Mouse (Mus musculus) spleen, adult 2 months (tissue): Measurements from ENCODE around the gene Memo1. TPM values are rescaled to one million over a fixed set of nuclear protein-coding genes. Genes with fewer than 3 reads are reported as not detected.
A peak's percentile ranks its signal among the peaks of the same experiment; 100 is the strongest.
"Not testable (repeated sequence)": the region's sequence is repeated elsewhere in the genome, so short reads cannot be mapped to it uniquely, and the experiment has no call there.

Source experiments
- DNase-seq, 2 experiments: peaks; one replicate each; pipeline versions ENCODE4 v3.0.0 to v3.0.0-alpha.2; 2012 to 2021; ENCODE audit warnings: low spot score in 2 of 2, low read depth in 1 of 2
- H3K27ac ChIP-seq: fragments of 200-500 bp; 2 replicates; pipeline ENCODE4 v1.5.1; 2012; ENCODE audit warnings: low read length, inconsistent platforms; ENCODE audit not compliant: insufficient read depth
- H3K27me3 ChIP-seq: fragments of 200-500 bp; 2 replicates; pipeline ENCODE4 v1.6.1; 2012; ENCODE audit warnings: mild to moderate bottlenecking, moderate library complexity, low read length, inconsistent platforms; ENCODE audit not compliant: control insufficient read depth, insufficient read depth
- H3K36me3 ChIP-seq: fragments of 200-500 bp; 2 replicates; pipeline ENCODE4 v1.6.1; 2012; ENCODE audit warnings: mild to moderate bottlenecking, low read length, inconsistent platforms; ENCODE audit not compliant: control insufficient read depth, insufficient read depth
- H3K4me1 ChIP-seq: fragments of 200-500 bp; 2 replicates; pipeline ENCODE4 v1.6.1; 2011; ENCODE audit warnings: inconsistent platforms; ENCODE audit not compliant: control insufficient read depth, insufficient read depth, insufficient read length
- H3K4me3 ChIP-seq: fragments of 200-500 bp; 2 replicates; pipeline ENCODE4 v1.5.1; 2011; ENCODE audit warnings: mild to moderate bottlenecking, inconsistent platforms; ENCODE audit not compliant: insufficient read depth, insufficient read length; ENCODE audit errors: extremely low read depth
- CTCF ChIP-seq: fragments of 200-500 bp; IDR thresholded peaks from 2 replicates; pipeline ENCODE4 v1.5.1; 2011; ENCODE audit warnings: mild to moderate bottlenecking, inconsistent platforms; ENCODE audit not compliant: insufficient read depth, insufficient read length, insufficient replicate concordance; ENCODE audit errors: extremely low read depth
- POLR2A ChIP-seq: fragments of 200-500 bp; IDR thresholded peaks from 2 replicates; pipeline ENCODE4 v1.6.1; 2011; ENCODE audit warnings: low read depth, low read length, inconsistent platforms
- WGBS: fragments of 180-500 bp; shearing (Covaris S2); methylation state at CpG from one replicate; pipeline ENCODE4 v1.1.7; 2018; 5-methylcytosine and 5-hydroxymethylcytosine counted together
- polyA plus RNA-seq: library from polyadenylated mRNA; depleted of rRNA; stranded (reverse); fragments of >200 nt; gene quantifications from 2 replicates; pipeline ENCODE4 v1.2.3, GENCODE M21; 2012; rRNA removed

The Memo1 gene
- polyA plus RNA-seq, result 30.7 and 35.4 TPM in 2 replicates

DNA sequence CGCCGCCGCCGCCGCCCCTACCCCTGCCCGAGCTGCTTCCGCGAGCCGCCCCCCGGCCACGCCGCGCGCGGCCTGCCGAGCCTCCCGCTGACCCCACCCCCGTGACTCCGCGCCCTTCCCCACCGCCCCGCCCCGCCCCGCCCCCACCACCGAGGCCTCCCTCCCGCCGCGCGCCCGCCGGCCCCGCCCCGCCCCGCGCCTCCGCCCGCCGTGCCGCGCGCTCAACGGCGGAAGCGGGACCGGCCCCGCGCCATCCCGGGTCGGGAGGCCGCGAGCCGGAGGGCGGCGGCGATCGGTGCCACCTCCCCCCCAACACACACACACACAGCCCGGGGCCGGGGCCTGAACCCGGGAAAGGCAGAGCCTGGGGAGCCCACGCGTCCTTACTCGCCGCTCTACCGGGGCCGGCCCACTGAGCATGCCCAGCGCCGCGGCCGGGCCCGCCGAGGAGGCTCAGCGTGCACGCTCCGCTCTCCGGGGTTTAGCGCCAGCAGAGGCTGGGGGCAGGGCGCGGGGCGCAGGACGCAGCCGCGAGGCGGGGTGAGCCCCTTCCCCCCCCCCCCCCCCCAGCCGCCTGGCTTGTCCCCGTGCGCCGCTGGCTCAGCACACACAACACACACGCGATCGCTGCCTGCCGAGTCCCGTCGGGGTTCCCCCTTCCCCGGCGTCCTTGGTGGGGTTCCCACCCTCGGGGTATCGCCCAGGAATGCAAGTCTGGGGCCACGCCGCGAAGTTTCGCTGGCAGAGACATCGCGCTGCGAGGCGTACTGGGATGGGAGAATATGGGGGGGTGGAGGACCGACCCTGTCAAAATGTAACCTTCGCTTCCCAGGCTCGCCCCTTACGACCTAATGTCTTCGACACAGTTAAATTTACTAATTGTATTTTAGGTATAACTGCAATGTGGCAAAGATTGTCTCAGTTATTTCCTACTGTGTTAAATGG is at the start of gene Memo1:
TSS of gene Memo1 (minus strand) at position 496 of the 945 bp plus-strand sequence.
- peaks cover 1% of the 10 kb centered on the region; the same call in 1 of the 2 replicates for H3K36me3 ChIP-seq
- DNase-seq, result peak; percentile 41 to 73
- no peaks in the 10 kb centered on the region; the same call in none of the 2 replicates for H3K4me1 ChIP-seq
- H3K27ac ChIP-seq, result peak within 1 kb of the TSS; percentile 98
- WGBS, result 4% methylated on average over 81 of the region's 110 CpGs
- peak within 1 kb of the TSS; percentile 100 for H3K4me3 ChIP-seq
- TF ChIP-seq POLR2A, result peak; percentile 37; the same call in 1 of the 2 replicates
- no peak for TF ChIP-seq CTCF
- H3K27me3 ChIP-seq, result no peaks in the 10 kb centered on the region

DNA sequence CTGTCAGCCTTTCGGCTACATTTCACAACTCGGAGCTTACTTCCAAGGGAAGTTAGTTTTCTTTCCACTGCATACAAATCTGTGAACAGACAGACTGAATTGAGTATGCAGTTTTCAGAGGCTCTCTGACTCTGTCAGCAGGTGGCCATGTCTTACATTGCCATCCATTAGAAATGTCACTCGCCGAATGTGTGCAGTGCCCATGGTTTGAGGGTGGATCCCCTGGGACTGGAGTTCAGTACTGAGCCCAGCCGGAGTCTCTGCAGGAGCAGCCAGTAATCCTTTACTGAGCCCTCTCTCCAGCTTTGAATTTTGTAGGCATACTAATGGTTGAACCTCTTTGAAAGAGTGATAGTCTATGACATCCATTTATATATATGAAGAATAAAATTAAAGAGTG is 45.8 kb upstream of the Memo1 start:
- H3K36me3 ChIP-seq, result no peaks in the 10 kb centered on the region
- no peak overlapping the region for H3K27ac ChIP-seq
- no peaks in the 10 kb centered on the region for H3K27me3 ChIP-seq
- peaks cover 7% of the 10 kb centered on the region for H3K4me1 ChIP-seq
- H3K4me3 ChIP-seq, result no peak overlapping the region
- 57% methylated on average over 5 of the region's 5 CpGs for WGBS
- TF ChIP-seq POLR2A (no peak), CTCF (no peak)
- no peak for DNase-seq

DNA sequence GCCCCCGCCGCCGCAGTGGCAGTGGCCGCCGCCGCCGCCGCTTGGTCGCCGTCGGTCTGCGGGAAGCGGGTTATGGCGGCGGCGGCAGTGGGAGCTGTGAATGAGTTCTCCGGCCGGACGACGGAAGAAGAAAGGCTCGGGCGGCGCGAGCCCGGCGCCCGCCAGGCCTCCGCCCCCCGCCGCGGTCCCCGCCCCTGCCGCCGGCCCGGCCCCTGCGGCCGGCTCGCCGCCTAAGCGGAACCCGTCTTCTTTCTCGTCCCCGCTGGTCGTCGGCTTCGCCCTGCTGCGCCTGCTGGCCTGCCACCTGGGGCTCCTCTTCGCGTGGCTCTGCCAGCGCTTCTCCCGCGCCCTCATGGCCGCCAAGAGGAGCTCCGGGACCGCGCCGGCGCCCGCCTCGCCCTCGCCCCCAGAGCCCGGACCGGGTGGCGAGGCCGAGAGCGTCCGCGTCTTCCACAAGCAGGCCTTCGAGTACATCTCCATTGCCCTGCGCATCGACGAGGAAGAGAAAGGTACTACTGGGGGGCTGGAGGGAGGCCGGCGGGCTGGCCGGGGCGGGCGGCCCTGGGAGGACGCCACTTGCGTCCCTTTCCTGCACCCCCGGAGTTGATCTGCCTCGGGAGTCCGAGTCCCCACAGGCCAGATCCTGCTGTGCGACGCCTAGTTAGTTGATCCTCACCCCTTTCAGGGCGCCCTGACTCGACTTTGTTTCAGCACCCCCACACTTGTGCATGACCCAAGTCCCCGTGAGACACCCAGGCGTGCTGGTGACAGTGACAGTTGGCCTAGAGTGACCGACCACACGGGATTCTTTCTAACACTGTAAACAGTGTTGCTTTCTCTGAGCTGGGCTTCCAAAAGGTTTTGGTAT is 43.9 kb upstream of the Memo1 start, which contains the start of gene Spast:
TSS of gene Spast (plus strand) at position 51 of the 868 bp plus-strand sequence.
- TF ChIP-seq CTCF, result no peak
- peak within 1 kb of the TSS; percentile 86 for H3K27ac ChIP-seq
- peaks cover 7% of the 10 kb centered on the region for H3K4me1 ChIP-seq
- DNase-seq, result peak in 1 of 2 experiments; percentile 78
- peak within 1 kb of the TSS; percentile 95 for H3K4me3 ChIP-seq
- WGBS, result under 1% methylated on average over 78 of the region's 90 CpGs
- H3K27me3 ChIP-seq, result no peaks in the 10 kb centered on the region
- H3K36me3 ChIP-seq, result no peaks in the 10 kb centered on the region

DNA sequence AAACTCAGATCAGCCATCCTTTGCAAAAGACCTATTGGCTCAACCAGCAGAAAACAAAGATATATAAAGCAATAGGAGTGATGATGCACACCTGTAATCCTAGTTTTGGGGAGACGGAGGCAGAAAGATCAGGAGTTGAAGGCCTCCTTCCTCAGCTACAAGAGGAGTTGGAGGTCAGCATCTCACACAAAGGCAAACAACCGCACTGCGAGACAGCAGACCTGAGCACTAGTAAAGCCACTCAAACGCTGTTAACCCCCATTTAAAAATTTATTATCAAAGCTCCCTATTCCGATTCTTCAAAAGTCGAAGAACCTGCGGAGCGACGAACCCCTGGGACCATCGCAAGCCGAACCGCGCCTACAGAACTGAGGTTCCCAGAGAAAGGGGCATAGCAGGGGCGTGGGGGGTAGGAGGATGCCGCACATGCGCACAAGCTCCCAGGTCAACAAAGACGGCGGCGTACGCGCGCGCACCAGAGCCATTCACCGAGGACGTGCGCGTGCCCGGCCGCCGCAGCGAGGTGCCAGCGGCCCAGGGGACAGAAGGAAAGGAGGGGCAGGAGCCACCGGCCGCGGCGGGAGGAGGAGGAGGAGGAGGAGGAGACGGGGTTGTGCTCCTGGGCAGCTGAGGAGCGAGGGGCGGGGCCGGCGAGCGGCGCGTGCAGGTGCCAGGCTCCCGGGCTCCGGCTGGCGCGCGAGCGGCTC is 43.1 kb upstream of the Memo1 start:
- peak; percentile 76 to 91 for DNase-seq
- under 1% methylated on average over 46 of the region's 50 CpGs for WGBS
- TF ChIP-seq CTCF, result no peak
- no peak for TF ChIP-seq POLR2A
- Histone ChIP-seq H3K27ac (peak overlapping the region; percentile 86), H3K4me1 (peaks cover 7% of the 10 kb centered on the region), H3K36me3 (no peaks in the 10 kb centered on the region), H3K4me3 (peak overlapping the region; percentile 95), H3K27me3 (no peaks in the 10 kb centered on the region)

DNA sequence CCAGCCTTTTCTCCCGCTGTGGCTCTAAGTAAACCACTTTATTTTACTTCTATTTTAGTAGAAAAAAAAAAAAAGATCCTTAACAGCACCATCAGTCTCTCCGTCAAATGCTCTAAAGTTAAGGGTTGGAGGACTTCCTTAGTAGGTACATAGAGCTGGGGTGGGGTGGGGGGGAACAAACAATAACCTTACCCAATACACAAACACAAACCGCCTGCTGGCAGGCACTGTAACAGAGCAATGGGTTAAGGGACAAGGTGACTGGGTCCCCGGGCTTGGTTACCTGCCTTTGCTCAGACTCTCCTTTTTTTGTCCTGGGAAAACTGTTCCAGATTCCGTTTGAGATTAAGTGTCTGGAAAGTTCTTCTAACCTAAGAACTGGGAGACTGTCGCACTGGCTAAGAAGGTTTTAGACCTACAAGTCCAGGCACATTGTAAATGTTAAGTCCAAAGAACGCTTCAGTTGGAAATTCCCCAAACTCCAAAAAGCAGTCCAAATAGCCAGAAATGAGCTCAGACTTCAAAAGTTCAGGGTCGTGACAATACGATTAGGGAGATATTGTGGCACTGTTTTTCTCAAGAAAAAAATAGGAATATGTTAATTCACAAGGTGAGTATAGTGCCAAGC is 35.8 kb upstream of the Memo1 start:
- no peak for TF ChIP-seq CTCF
- TF ChIP-seq POLR2A, result no peak
- WGBS, result 83% methylated on average over 9 of the region's 9 CpGs
- Histone ChIP-seq H3K4me3 (no peak overlapping the region), H3K27me3 (no peaks in the 10 kb centered on the region), H3K36me3 (no peaks in the 10 kb centered on the region), H3K4me1 (no peaks in the 10 kb centered on the region), H3K27ac (no peak overlapping the region)
- no peak for DNase-seq

DNA sequence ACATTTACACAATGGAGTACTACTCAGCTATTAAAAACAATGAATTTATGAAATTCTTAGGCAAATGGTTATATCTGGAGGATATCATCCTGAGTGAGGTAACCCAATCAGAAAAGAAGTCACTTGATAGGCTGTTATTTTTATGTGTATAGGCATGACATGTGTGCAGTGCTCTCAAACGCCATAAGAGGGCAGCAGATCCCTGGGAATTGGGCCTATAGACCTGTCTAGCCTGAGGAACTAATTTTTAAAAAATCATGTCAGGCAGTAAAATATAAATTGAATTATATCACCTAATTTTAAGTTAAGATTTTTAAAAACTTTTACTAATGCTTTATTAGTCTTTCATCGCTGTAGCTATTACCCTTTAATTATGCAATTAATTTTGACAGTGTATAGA is 32.8 kb upstream of the Memo1 start:
- DNase-seq, result peak in 1 of 2 experiments; percentile 40
- H3K27me3 ChIP-seq, H3K4me3 ChIP-seq, H3K4me1 ChIP-seq, H3K36me3 ChIP-seq, H3K27ac ChIP-seq: not testable (repeated sequence)
- 57% methylated on average over 2 of the region's 2 CpGs for WGBS
- TF ChIP-seq CTCF, result peak; percentile 32; the same call in 1 of the 2 replicates

DNA sequence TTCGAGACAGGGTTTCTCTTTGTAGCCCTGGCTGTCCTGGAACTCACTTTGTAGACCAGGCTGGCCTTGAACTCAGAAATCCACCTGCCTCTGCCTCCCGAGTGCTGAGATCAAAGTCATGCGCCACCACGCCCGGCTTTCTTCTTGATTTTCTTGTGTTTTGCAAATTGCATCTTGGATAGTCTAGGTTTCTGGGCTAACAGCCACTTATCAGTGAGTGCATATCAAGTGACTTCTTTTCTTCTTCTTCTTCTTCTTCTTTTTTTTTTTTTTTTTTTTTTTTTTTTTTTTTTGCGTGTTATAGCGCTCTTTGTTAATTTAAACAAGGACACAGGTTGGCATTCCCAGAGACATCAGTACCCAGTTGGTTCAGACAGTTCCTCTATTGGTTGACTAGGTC is 31.9 kb upstream of the Memo1 start:
- WGBS, result 83% methylated on average over 7 of the region's 7 CpGs
- not testable (repeated sequence) for DNase-seq, H3K4me1 ChIP-seq, H3K27ac ChIP-seq, H3K36me3 ChIP-seq, H3K27me3 ChIP-seq, H3K4me3 ChIP-seq
